38 mouse cellular contexts compared by ENCODE assay signal in genomic region chr14:31683610-31684009, GRCm38 (mm10). TPM values are rescaled to one million over a fixed set of nuclear protein-coding genes. Genes with fewer than 3 reads are reported as not detected.
DNase-seq lines count a peak whose midpoint lies in the region; ATAC-seq and TF ChIP-seq lines count a peak whose summit lies in the region.
"Had no signal": no experiment of that assay in that cellular context is flagged by ENCODE, and none has a peak within 500 bp of the region (broad histone marks: within the 10 kb centered on the region; RNA-seq: fewer than 3 reads in every experiment).

No protein-coding gene starts in this region.

- no peaks in the 10 kb centered on the region for H3K4me1 ChIP-seq in heart, embryonic 11.5 days (ENCODE audit: control insufficient read depth, insufficient read depth, low read length)
- H3K4me1 ChIP-seq in midbrain, embryonic 10.5 days: 0 out of 2 replicates have a peak, but pooled peaks cover 3% of the 10 kb centered on the region
- H3K4me1 ChIP-seq in midbrain, embryonic 13.5 days (replicated peaks): no peaks in the 10 kb centered on the region
- H3K4me1 ChIP-seq in bone marrow, adult 2 months (ENCODE audit: control insufficient read depth, insufficient read depth, low read length): peaks cover 17% of the 10 kb centered on the region
- H3K4me1 ChIP-seq: forebrain, embryonic 12.5 days; hindbrain, embryonic 12.5 days; neural tube, embryonic 15.5 days had no signal

- WGBS in heart, embryonic 11.5 days (ENCODE audit: insufficient replicate concordance): 78% methylated on average over 1 of the region's 2 CpGs
- WGBS in midbrain, embryonic 10.5 days: 90% methylated on average over 2 of the region's 2 CpGs
- 93% methylated on average over 2 of the region's 2 CpGs for WGBS in midbrain, embryonic 13.5 days
- 41% methylated on average over 2 of the region's 2 CpGs for WGBS in bone marrow, adult 2 months
- WGBS in macrophage (ENCODE audit: missing documents): 20% methylated on average over 1 of the region's 2 CpGs

- no peaks in the 10 kb centered on the region for H3K27me3 ChIP-seq in heart, embryonic 11.5 days (ENCODE audit: control insufficient read depth, insufficient read depth, low read length)
- H3K27me3 ChIP-seq in midbrain, embryonic 10.5 days (ENCODE audit: low read depth, poor library complexity, severe bottlenecking): no peaks in the 10 kb centered on the region
- H3K27me3 ChIP-seq in midbrain, embryonic 13.5 days: no peaks in the 10 kb centered on the region
- H3K27me3 ChIP-seq: embryonic facial prominence, embryonic 15.5 days; forebrain, embryonic 12.5 days; heart, embryonic 15.5 days; hindbrain, embryonic 12.5 days; limb, embryonic 15.5 days; lung, embryonic 15.5 days; neural tube, embryonic 15.5 days had no signal

- TF ChIP-seq CTCF in bone marrow, adult 2 months (IDR thresholded peaks at IDR 0.05; ENCODE audit: control insufficient read depth, insufficient read depth, low read length): no peak

- no peaks in the 10 kb centered on the region for H3K79me2 ChIP-seq in macrophage (ENCODE audit: inconsistent target)

- TF ChIP-seq POLR2A in bone marrow, adult 2 months (IDR thresholded peaks at IDR 0.05; ENCODE audit: borderline replicate concordance, control insufficient read depth, low read depth, low read length): no peak

- peak; percentile 21 for DNase-seq in heart, adult 11 months
- no peak for DNase-seq in midbrain, embryonic 10.5 days (ENCODE audit: low spot score)
- no peak for DNase-seq in cerebellum, postnatal 25 days
- DNase-seq in right cerebral cortex, postnatal 25 days: no peak
- DNase-seq: adrenal gland, postnatal 14 days; cerebellum, adult 18-20 months; cerebellum, postnatal 10 days; forebrain, postnatal 0 days; kidney, adult 9 months; kidney, postnatal 36 days; retina, postnatal 1 day; right cerebral cortex, postnatal 14 days; spleen, adult 18-20 months; thymus, adult 18-20 months; thymus, postnatal 36 days had no signal

- H3K9me3 ChIP-seq in heart, embryonic 11.5 days (replicated peaks; ENCODE audit: control insufficient read depth, low read length): no peaks in the 10 kb centered on the region
- no peaks in the 10 kb centered on the region for H3K9me3 ChIP-seq in midbrain, embryonic 10.5 days (replicated peaks)
- H3K9me3 ChIP-seq in midbrain, embryonic 13.5 days: no peaks in the 10 kb centered on the region
- H3K9me3 ChIP-seq: embryonic facial prominence, embryonic 10.5 days; embryonic facial prominence, embryonic 15.5 days; forebrain, embryonic 12.5 days; heart, embryonic 15.5 days; hindbrain, embryonic 12.5 days; limb, embryonic 10.5 days; limb, embryonic 15.5 days; lung, embryonic 15.5 days; neural tube, embryonic 15.5 days had no signal

- no peaks in the 10 kb centered on the region for H3K36me3 ChIP-seq in heart, embryonic 11.5 days (ENCODE audit: control insufficient read depth, insufficient read depth, low read length)
- no peaks in the 10 kb centered on the region for H3K36me3 ChIP-seq in midbrain, embryonic 10.5 days
- H3K36me3 ChIP-seq in midbrain, embryonic 13.5 days: no peaks in the 10 kb centered on the region
- H3K36me3 ChIP-seq in macrophage (ENCODE audit: inconsistent target): no peaks in the 10 kb centered on the region
- H3K36me3 ChIP-seq: embryonic facial prominence, embryonic 10.5 days; embryonic facial prominence, embryonic 15.5 days; forebrain, embryonic 12.5 days; heart, embryonic 15.5 days; hindbrain, embryonic 12.5 days; limb, embryonic 10.5 days; limb, embryonic 15.5 days; lung, embryonic 15.5 days; neural tube, embryonic 15.5 days had no signal

- H3K4me3 ChIP-seq in heart, embryonic 11.5 days (ENCODE audit: low read depth, low read length): no peak overlapping the region
- H3K4me3 ChIP-seq in midbrain, embryonic 10.5 days: no peak overlapping the region
- no peak overlapping the region for H3K4me3 ChIP-seq in midbrain, embryonic 13.5 days (replicated peaks)
- no peak overlapping the region for H3K4me3 ChIP-seq in bone marrow, adult 2 months (replicated peaks; ENCODE audit: control insufficient read depth, low read depth, low read length)
- no peak overlapping the region for H3K4me3 ChIP-seq in macrophage (ENCODE audit: inconsistent target)
- H3K4me3 ChIP-seq: embryonic facial prominence, embryonic 10.5 days; embryonic facial prominence, embryonic 15.5 days; forebrain, embryonic 12.5 days; heart, embryonic 15.5 days; hindbrain, embryonic 12.5 days; limb, embryonic 10.5 days; limb, embryonic 15.5 days; lung, embryonic 15.5 days; neural tube, embryonic 15.5 days had no signal

- no peak overlapping the region for H3K9ac ChIP-seq in heart, embryonic 11.5 days (ENCODE audit: low read depth, low read length)
- no peak overlapping the region for H3K9ac ChIP-seq in midbrain, embryonic 13.5 days (replicated peaks)
- H3K9ac ChIP-seq: embryonic facial prominence, embryonic 15.5 days; forebrain, embryonic 12.5 days; forebrain, postnatal 0 days; heart, embryonic 15.5 days; hindbrain, embryonic 12.5 days; limb, embryonic 15.5 days; liver, embryonic 14.5 days; lung, embryonic 15.5 days; neural tube, embryonic 15.5 days had no signal

- H3K27ac ChIP-seq in heart, embryonic 11.5 days (ENCODE audit: low read depth, low read length): no peak overlapping the region
- H3K27ac ChIP-seq in midbrain, embryonic 10.5 days (replicated peaks): 0 out of 2 replicates have a peak overlapping the region, but pooled peaks have one; percentile 28
- no peak overlapping the region for H3K27ac ChIP-seq in midbrain, embryonic 13.5 days
- peak overlapping the region; percentile 83 for H3K27ac ChIP-seq in bone marrow, adult 2 months (ENCODE audit: control insufficient read depth, insufficient read depth, low read depth, low read length, poor library complexity)
- peak overlapping the region; percentile 71 for H3K27ac ChIP-seq in macrophage
- H3K27ac ChIP-seq: embryonic facial prominence, embryonic 10.5 days; embryonic facial prominence, embryonic 15.5 days; forebrain, embryonic 12.5 days; heart, embryonic 15.5 days; hindbrain, embryonic 12.5 days; limb, embryonic 15.5 days; liver, embryonic 14.5 days; lung, embryonic 15.5 days; neural tube, embryonic 15.5 days; stomach, postnatal 0 days had no signal

- H3K4me2 ChIP-seq in heart, embryonic 11.5 days: no peak overlapping the region
- H3K4me2 ChIP-seq in midbrain, embryonic 13.5 days (replicated peaks): no peak overlapping the region
- H3K4me2 ChIP-seq: embryonic facial prominence, embryonic 15.5 days; forebrain, embryonic 12.5 days; heart, embryonic 15.5 days; hindbrain, embryonic 12.5 days; limb, embryonic 15.5 days; lung, embryonic 15.5 days; neural tube, embryonic 15.5 days had no signal

- no peak for ATAC-seq in heart, embryonic 11.5 days (replicated peaks; ENCODE audit: insufficient number of reproducible peaks, low FRiP score, low TSS enrichment)
- ATAC-seq in midbrain, embryonic 13.5 days: no peak
- ATAC-seq: forebrain, postnatal 0 days; hindbrain, postnatal 0 days; intestine, embryonic 16.5 days had no signal

RNA-seq across cellular contexts. Expression of gene Hacl1, which starts 42.5 kb away (rescaled TPM):
- 8.5 and 16.1 TPM in 2 replicates for polyA plus RNA-seq in heart, embryonic 11.5 days (2014; fragmentation: Nextera tagmentation; extraction: Ambion mirVana)
- 7.2 and 9.5 TPM in 2 replicates for polyA plus RNA-seq in midbrain, embryonic 10.5 days (2016; fragmentation: Nextera tagmentation; extraction: Ambion mirVana)
- polyA plus RNA-seq in midbrain, embryonic 13.5 days (2015; fragmentation: Nextera tagmentation; extraction: Ambion mirVana): 7.5 and 8.6 TPM in 2 replicates
- polyA plus RNA-seq in bone marrow, adult 2 months (2011; ENCODE audit: insufficient read depth, insufficient read length, low replicate concordance, missing spikeins): 11.8 and 19.6 TPM in 2 replicates
- total RNA-seq in macrophage (2018; cell fraction: chromatin; rRNA removed): 10 to 100 TPM in 7 of 26 experiments, 1 to 10 TPM in 17, under 1 TPM in 1, not detected in 1; 0.91 to 22.8 (median 6.3) TPM
- 1 to 10 TPM; 2.5 to 6.6 (median 4.2) TPM for total RNA-seq in macrophage (2018; cell fraction: cytosol; rRNA removed)
- 10 to 100 TPM in 2 of 26 experiments, 1 to 10 TPM in 24; 1.3 to 12.4 (median 3.7) TPM for total RNA-seq in macrophage (2018; cell fraction: nucleus; rRNA removed)
- polyA plus RNA-seq in macrophage (2018): 2.4 to 6.6 TPM (median 3.2 TPM) in 3 replicates

RNA-seq across cellular contexts. Expression of gene Btd, which starts 42.8 kb away (rescaled TPM):
- 22.3 and 25.0 TPM in 2 replicates for polyA plus RNA-seq in heart, embryonic 11.5 days (2014; fragmentation: Nextera tagmentation; extraction: Ambion mirVana)
- 15.5 and 16.4 TPM in 2 replicates for polyA plus RNA-seq in midbrain, embryonic 10.5 days (2016; fragmentation: Nextera tagmentation; extraction: Ambion mirVana)
- 13.6 and 14.8 TPM in 2 replicates for polyA plus RNA-seq in midbrain, embryonic 13.5 days (2015; fragmentation: Nextera tagmentation; extraction: Ambion mirVana)
- 2.1 and 2.5 TPM in 2 replicates for polyA plus RNA-seq in bone marrow, adult 2 months (2011; ENCODE audit: insufficient read depth, insufficient read length, low replicate concordance, missing spikeins)
- total RNA-seq in macrophage (2018; cell fraction: chromatin; rRNA removed): 1 to 10 TPM in 25 of 26 experiments, under 1 TPM in 1; 0.87 to 4.8 (median 2.7) TPM
- total RNA-seq in macrophage (2018; cell fraction: cytosol; rRNA removed): 10 to 100 TPM in 24 of 26 experiments, 1 to 10 TPM in 2; 8.0 to 16.2 (median 12.1) TPM
- total RNA-seq in macrophage (2018; cell fraction: nucleus; rRNA removed): 10 to 100 TPM in 16 of 26 experiments, 1 to 10 TPM in 10; 1.9 to 16.0 (median 11.4) TPM
- 9.4 to 12.8 TPM (median 11.9 TPM) in 3 replicates for polyA plus RNA-seq in macrophage (2018)

RNA-seq across cellular contexts. Expression of gene Gm49387, which starts 42.9 kb away (rescaled TPM):
- 0.84 TPM in 1 of 2 replicates, not detected in the other for polyA plus RNA-seq in heart, embryonic 11.5 days (2014; fragmentation: Nextera tagmentation; extraction: Ambion mirVana)
- polyA plus RNA-seq in midbrain, embryonic 10.5 days (2016; fragmentation: Nextera tagmentation; extraction: Ambion mirVana): 0.12 and 1.4 TPM in 2 replicates
- polyA plus RNA-seq in midbrain, embryonic 13.5 days (2015; fragmentation: Nextera tagmentation; extraction: Ambion mirVana): not detected in 2 replicates
- not detected in 2 replicates for polyA plus RNA-seq in bone marrow, adult 2 months (2011; ENCODE audit: insufficient read depth, insufficient read length, low replicate concordance, missing spikeins)
- total RNA-seq in macrophage (2018; cell fraction: chromatin; rRNA removed): 1 to 10 TPM in 1 of 26 experiments, not detected in 25; 1.3 TPM
- under 1 TPM in 1 of 26 experiments, not detected in 25; 0.22 TPM for total RNA-seq in macrophage (2018; cell fraction: cytosol; rRNA removed)
- total RNA-seq in macrophage (2018; cell fraction: nucleus; rRNA removed): under 1 TPM in 2 of 26 experiments, not detected in 24; 0.44 to 0.72 TPM
- polyA plus RNA-seq in macrophage (2018): not detected in 3 replicates
- total RNA-seq: forebrain, postnatal 0 days; gastrocnemius, adult 8-10 months; gastrocnemius, postnatal 4 days; hindbrain, postnatal 0 days; layer of hippocampus, adult 8-10 months; layer of hippocampus, postnatal 25 days; left cerebral cortex, adult 8-10 months; MEL had no signal
- polyA plus RNA-seq: hindbrain, postnatal 0 days had no signal

Comparison
In these comparisons a context has a peak if more than half of its experiments do, and no peak if none do; other contexts are left out.
1. H3K27ac ChIP-seq: peak in midbrain, embryonic 10.5 days (single experiment), bone marrow, adult 2 months (single experiment) and macrophage (single experiment); none in heart, embryonic 11.5 days (single experiment) and midbrain, embryonic 13.5 days (single experiment).